Mouse (Mus musculus): ENCODE data around the gene Wdr13.

- TF ChIP-seq CTCF (IDR thresholded peaks at IDR 0.05; ENCODE audit: low read depth) (no peak), EP300 (IDR thresholded peaks at IDR 0.05; ENCODE audit: low read depth) (no peak)
Observed at GRCm38 (mm10) chrX:8140446-8140845, 7.8 kb upstream of the Wdr13 start.
